Comparison of ENCODE assay signal across 13 mouse cellular contexts in genomic region chr15:84433586-84434185, GRCm38 (mm10). TPM values are rescaled to one million over a fixed set of nuclear protein-coding genes. Genes with fewer than 3 reads are reported as not detected.
"Had no signal": no experiment of that assay in that cellular context is flagged by ENCODE, and none has a peak within 500 bp of the region (broad histone marks: within the 10 kb centered on the region; RNA-seq: fewer than 3 reads in every experiment).

No protein-coding gene starts in this region.

- H3K4me1 ChIP-seq: limb, embryonic 12.5 days; liver, embryonic 13.5 days had no signal

- H3K4me2 ChIP-seq: limb, embryonic 12.5 days; liver, embryonic 13.5 days; midbrain, embryonic 13.5 days; neural tube, embryonic 15.5 days had no signal

- H3K9ac ChIP-seq: limb, embryonic 12.5 days; liver, embryonic 13.5 days; liver, postnatal 0 days; midbrain, embryonic 13.5 days; neural tube, embryonic 15.5 days had no signal

- ATAC-seq: liver, postnatal 0 days; midbrain, embryonic 13.5 days had no signal

- H3K27me3 ChIP-seq: liver, embryonic 13.5 days; neural tube, embryonic 15.5 days had no signal

- DNase-seq: kidney, postnatal 14 days; liver; liver, embryonic 13.5 days; liver, postnatal 0 days; right cerebral cortex, adult 18-20 months; right cerebral cortex, postnatal 25 days; thymus, postnatal 36 days had no signal

- H3K9me3 ChIP-seq: limb, embryonic 12.5 days; liver, embryonic 13.5 days; midbrain, embryonic 13.5 days; neural tube, embryonic 15.5 days had no signal

- H3K27ac ChIP-seq: left cerebral cortex, adult 2 months; limb, embryonic 12.5 days; liver, embryonic 13.5 days; midbrain, embryonic 13.5 days; neural tube, embryonic 15.5 days had no signal

- H3K36me3 ChIP-seq: limb, embryonic 12.5 days; liver, embryonic 13.5 days; midbrain, embryonic 13.5 days; neural tube, embryonic 15.5 days had no signal

- H3K4me3 ChIP-seq: left cerebral cortex, adult 2 months; limb, embryonic 12.5 days; liver, embryonic 13.5 days; midbrain, embryonic 13.5 days; myocyte; neural tube, embryonic 15.5 days had no signal

RNA-seq across cellular contexts. Expression of gene Shisal1, which starts 13.2 kb away (rescaled TPM):
- total RNA-seq: megakaryocyte-erythroid progenitor cell, adult 5-6 weeks had no signal
